Mouse (Mus musculus): ENCODE results near the gene Tmem40.

Gene Tmem40

DNA sequence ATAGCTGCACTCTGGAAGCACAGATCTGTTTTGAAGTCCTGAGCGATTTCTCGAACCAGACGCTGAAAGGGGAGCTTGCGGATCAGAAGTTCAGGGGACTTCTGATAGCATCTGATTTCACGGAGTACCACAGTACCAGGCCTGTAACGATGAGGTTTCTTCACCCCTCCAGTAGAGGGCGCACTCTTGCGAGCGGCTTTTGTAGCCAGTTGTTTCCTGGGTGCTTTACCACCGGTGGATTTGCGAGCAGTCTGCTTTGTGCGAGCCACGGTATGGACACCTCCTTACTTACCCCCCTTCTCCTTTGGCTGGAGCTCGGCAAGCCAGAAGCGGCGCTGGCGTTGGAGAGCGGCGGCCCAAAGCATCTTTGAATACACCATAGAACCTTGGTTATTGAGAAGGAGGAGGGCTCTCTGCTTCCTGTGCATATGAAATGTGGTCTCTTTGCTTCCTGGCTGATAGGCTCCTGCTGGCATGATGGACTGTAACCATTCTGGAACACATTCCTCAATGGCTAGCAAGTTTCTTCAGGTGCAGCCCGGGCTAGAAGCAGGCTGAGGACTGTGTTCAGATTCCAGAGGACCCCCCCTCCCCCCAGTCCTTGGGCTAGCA lies 8.0 kb upstream of the Tmem40 start:
- DNase-seq (ENCODE audit: low spot score) = no peak

DNA sequence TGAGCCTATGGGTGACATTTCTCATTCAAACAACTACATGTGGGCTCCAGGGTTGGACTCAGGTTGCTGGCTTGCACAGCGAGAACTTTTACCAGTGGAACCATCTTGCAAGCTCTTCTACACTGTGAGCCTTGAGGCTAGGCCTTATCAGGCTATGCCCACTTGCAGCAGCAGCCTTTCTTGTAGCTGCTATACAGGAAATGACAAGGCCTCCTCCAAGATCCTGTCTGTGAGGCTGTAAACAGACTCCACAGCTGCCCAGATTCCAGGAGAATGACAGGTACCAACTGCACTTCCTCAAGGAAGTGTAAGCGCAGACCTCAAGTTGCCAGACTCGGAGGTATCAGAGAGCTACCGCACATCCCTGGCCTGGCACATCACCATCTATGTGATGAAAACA lies 6.0 kb upstream of the Tmem40 start:
- DNase-seq (ENCODE audit: low spot score) = no peak

DNA sequence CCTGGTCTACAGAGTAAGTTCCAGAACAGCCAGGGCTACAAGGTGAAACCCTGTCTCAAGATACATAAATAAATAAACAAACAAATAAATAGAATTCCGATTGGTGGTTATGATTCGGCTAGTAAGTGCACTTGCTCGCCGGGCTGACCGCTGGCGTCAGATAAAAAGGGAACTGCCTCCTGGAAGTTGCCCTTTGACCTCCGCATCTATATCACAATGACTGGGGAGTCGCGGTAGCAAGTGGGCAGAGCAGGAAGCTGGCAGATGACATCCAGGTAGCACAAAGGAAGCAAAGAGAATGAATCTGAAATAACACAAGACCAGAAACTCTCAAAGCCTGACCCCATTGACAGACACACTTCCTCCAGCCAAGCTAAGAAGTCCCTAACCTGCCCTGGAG lies 5.1 kb upstream of the Tmem40 start:
- DNase-seq (ENCODE audit: low spot score) = no peak

DNA sequence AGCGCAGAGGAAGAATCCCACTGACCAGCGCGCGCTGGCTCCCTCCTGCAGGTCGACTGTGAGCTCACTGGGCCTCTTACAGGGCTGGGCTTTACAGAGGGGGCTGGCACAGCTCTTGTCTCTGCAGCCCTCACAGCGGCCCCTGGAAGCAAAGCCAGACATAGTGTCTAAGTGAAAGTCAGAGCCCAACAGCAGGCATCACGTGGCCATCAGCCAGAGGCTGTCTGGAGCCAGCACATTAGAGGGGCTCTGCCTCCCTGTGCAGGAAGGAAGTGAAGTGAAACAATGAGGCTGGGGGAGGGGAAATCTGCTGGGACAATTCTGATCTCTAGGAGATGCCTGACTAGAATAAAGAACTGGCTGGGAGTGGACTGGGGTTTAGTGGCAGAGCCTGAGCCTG lies 2.0 kb upstream of the Tmem40 start:
- peak; percentile 20 for DNase-seq (ENCODE audit: low spot score)

DNA sequence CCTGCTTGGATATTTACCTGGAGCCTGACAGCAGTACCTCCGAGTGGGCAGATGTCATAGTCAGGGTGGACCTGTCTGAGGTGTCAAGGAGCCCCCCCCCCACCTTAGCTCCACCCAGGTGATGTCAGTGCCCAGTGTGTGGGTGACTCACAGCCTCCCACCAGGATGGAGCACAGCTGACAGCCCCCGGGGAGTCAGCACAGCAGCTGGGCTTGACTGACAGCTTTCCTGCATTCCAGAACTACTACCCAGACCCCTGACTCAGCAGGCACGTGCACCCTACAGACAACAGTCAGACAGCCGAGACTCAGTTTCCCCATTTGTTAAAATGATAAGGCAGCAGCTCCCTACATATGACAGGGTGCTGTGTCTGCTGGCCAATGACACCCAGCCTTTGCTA lies 1.2 kb downstream of the Tmem40 start:
- DNase-seq (ENCODE audit: low spot score) = no peak

DNA sequence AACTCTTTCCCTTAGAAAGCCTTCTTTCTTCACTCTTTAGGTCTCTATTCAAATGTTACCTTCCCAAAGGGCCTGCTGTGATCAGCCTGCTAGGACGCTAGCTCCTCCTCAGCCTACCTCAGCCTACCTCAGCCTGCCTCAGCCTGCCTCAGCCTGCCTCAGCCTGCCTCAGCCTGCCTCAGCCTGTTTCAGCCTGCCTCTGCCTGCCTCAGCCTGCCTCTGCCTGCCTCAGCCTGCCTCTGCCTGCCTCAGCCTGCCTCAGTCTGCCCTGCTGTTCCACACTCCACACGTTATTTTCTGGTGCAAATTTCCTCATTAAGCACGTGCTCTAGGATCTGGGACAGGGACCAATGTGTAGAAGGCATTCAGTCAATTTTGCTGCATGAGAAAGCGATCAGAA lies 2.1 kb downstream of the Tmem40 start:
- DNase-seq (ENCODE audit: low spot score) = no peak

DNA sequence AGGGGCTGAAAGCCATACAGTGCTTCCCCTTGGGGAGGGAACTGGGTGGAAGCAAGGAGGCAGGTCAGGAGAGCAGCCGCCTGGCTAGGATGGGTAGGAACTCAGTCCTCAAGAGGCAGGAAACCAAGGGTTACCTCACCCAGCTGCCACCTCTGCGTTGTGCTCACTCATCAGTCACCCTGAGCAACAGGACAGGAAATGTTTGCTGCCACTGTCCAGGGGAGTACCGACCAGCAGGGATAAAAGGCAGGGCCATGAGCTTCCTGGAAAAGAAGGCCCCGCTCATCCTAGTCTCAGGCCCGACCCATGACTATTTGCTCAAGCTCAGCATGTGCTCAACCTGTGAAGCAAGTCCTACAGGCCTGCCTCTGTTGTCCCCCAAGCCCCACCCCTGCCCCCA lies 2.7 kb downstream of the Tmem40 start:
- DNase-seq (ENCODE audit: low spot score) = no peak

DNA sequence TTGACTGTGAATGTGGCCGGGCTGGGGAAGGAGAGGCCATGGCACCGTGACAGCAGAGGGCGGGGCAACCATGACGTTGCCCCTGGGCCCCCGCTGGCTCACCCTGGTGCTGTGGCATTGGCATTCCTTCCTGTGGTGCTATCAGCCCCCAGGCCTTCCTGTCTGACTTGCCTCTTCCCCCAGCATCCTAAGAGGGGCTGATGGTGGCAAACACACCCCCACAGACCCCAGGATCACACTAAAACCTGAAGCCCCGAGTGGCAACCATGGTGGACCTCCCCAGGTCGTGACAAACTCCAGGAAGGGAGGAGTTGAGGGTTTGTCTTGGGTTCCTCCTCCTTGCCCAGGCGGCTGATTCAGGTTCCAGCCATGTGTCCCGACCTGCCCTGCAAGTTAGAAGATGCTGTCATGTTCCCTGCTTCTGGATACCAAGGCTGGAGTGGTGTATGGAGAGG lies 3.2 kb downstream of the Tmem40 start:
- no peak for DNase-seq (ENCODE audit: low spot score)

DNA sequence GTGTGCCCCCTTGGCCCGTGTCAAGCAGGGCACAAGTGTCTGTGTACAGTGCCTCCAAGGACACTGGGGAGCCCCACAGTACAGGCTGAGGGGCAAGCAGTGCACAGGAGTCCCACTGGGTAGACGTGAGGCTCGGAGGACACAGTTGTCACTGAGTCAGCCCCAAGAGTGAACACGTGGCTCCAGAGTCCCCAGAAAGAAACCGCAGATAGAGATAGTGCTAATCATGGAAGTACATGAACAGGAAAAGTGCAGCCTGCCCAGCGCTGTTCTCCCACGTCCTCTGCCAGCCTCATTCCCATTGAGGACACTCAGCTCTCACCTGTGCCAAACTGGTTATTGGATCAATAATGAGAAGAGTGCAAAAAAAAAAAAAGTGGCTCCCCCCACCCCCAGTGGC lies 6.7 kb downstream of the Tmem40 start:
- DNase-seq (ENCODE audit: low spot score) = no peak

DNA sequence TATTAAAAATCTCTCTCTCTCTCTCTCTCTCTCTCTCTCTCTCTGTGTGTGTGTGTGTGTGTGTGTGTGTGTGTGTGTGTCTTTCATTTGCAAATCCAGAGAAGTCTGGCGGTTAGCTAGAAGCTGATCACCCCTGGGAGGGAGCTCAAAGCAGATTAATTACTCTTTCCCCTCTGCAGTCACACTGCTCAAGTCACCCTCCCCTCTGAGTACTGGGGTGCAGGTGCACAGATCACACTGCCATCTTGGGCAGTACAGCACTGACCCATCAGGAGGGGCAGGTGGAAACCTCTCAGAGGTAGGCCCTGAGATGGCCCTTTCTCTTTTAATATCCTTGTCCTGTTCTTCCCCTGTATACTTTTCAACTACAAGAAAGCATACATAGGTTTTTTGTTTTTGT lies 15.9 kb downstream of the Tmem40 start:
- no peak for DNase-seq (ENCODE audit: low spot score)

DNA sequence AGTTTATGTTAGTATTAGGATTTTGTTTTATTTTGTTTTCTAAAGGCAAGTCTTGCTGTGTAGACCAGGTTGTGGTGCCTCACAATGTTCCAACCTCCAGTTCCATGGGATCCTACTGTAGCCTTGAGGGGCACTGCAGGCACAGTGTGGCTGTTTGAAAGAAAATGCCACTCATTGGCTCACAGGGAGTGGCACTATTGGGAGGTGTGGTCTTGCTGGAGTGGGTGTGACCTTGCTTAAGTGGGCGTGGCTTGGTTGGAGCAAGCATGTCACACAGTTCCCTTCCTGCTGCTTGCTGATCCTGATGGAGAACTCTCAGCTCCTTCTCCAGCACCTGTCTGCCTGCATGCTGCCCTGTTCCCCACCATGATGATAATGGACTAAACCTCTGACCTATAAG lies 18.6 kb downstream of the Tmem40 start:
- DNase-seq (ENCODE audit: low spot score) = no peak

DNA sequence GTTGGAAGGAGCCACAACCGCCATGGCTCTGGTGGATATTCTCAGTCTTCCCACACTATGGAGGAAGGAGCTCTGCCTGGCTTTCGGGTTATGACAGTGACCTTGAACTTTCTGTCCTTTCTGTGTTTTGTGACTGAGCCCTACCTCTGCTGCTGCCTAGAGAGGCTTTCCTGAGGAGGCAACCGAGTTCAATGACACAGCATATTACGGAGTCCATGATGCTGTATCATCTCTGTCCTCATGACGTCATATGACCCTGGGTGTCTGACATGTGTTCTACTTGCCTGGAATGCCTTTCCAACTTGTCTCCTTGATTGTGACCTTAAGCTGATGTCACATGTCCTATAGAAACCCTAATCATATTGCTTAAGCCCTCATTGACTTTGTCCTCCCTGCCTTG lies 23.2 kb downstream of the Tmem40 start:
- no peak for DNase-seq (ENCODE audit: low spot score)

DNA sequence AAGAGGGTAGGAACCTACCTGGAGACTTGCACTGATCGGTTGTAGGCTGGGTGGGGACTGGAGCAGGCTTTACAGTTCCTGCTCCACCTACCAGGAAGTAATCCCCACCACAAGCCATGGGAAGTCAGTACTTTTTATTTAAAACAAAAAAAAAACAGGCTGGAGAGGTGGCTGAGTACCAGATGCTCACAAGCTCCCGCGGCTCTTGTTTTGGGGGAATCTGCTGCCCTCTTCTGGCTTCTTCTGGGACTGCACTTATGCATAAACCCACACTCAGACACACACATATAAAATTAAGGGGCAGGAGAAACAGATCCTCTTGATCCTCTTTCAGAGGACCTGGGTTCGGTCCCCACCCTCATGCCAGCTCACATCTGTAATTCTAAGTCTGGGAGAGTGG lies 27.3 kb downstream of the Tmem40 start:
- no peak for DNase-seq (ENCODE audit: low spot score)

DNA sequence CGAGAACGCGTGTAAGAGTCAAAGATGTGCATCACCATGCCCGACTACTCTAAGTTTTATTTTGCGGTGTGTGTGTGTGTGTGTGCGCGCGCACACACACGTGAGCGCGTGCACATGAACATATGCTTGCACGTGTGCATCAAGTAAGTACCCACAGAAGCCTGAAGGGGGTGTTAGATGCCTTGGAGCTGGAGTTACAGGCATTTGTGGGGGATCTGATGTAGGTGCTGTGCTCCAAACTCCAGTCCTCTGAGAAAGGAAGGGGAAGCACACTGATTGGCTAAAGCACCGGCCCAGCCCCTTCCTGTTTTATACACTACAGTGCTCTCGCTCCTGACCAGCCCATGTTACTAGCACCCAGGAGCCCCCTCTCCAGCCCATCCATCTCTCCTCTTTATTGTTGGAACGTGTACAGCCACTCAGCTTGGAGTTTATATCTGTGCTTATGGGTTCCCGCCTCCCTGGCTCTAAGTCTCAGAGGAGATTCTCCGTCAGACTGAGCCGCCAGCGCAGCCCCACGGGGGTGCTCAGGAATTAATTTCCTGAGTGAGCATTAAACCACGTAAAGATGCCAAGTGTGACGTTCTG lies 29.8 kb downstream of the Tmem40 start:
- no peak for DNase-seq (ENCODE audit: low spot score)

DNA sequence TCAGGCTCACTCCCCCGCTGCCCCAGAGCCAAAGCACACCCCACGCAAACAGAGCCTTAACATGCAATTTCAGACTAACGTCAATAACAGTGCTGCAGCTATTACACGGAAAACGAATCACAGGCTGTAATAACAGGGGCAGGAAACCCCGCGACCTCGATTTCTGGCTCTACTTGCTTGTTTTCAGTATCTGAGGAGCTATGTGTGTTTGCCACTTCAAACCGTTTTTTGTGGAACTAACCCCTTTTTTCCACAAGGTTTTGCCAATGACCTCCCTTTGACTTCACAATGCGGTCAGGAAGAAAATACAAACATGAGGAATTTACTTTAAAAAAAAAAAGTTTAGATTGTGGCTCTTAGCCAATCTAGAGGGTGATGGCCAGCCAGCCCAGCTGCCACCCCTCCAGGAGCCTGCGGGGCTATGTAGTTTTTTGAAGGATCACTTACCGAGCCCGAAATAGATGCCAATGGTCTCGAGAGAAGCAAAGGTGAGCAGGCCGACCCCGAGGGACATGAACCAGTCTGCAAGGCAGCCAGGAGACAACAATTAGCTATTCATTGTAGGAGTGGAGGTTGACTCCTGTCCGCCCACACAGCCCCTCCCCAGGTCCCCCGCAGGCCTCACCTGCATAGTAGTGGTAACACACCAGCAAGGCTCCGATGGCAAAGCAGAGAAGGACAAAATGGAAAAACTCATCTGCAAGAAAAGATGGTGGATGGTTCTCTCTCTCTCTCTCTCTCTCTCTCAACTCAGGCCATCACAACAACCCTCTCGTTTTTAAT lies 31.5 kb downstream of the Tmem40 start:
- DNase-seq (ENCODE audit: low spot score) = no peak

DNA sequence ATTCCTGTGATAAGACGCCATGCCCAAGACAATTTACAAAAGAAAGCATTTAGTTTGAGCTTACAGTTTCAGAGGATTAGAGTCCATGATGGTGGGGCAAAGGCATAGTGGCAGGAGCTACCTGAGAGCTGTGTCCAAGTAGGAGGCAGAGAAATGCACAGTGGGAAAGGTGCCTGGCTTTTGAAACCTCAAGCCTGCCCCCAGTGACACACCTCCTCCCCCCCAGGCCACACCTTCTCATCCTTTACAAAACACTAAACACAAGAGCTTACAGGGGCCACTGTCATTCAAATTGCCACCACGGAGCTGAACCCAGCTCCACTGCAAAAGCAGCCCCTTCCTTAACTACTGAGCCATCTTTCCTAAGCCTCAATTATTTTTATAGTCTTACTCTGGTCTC lies 34.6 kb downstream of the Tmem40 start:
- no peak for DNase-seq (ENCODE audit: low spot score)

DNA sequence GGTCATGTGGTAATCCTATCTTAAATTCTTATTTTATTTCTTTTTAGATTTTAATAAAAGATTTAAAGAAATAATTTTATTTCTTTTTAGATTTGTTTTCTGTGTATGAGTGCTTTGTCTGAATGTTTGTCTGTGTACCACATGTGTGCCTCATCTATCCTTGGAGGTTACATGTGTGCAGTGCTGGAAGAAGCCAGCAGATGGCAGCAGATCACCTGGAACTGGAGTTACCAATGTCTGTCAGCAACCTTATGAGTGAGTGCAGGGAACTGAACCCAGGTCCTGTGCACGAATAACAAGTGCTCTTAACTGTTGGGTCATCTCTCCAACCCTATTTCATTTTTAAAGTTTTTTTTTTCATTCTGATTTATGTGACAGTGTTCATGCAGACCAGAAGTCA lies 35.1 kb downstream of the Tmem40 start:
- no peak for DNase-seq (ENCODE audit: low spot score)

DNA sequence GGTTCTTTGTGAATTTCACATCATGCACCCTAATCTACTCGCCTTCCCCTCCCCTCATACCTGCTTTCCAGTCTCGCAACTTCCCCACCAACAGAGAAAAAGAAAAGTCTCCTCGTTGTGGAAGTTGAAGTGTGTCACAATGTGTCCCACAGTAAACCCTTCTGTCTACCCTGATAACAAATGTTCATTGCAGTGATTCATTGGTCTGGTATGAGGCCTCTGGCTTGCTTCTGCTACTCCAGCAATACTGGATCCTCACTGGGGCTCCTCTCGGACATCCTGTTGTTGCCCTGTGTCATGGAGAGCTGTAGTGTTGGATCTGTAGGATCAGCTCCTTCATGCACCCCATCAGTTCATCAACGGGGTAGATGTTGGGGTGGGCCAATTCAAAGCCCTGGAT lies 40.0 kb downstream of the Tmem40 start:
- no peak for DNase-seq (ENCODE audit: low spot score)

DNA sequence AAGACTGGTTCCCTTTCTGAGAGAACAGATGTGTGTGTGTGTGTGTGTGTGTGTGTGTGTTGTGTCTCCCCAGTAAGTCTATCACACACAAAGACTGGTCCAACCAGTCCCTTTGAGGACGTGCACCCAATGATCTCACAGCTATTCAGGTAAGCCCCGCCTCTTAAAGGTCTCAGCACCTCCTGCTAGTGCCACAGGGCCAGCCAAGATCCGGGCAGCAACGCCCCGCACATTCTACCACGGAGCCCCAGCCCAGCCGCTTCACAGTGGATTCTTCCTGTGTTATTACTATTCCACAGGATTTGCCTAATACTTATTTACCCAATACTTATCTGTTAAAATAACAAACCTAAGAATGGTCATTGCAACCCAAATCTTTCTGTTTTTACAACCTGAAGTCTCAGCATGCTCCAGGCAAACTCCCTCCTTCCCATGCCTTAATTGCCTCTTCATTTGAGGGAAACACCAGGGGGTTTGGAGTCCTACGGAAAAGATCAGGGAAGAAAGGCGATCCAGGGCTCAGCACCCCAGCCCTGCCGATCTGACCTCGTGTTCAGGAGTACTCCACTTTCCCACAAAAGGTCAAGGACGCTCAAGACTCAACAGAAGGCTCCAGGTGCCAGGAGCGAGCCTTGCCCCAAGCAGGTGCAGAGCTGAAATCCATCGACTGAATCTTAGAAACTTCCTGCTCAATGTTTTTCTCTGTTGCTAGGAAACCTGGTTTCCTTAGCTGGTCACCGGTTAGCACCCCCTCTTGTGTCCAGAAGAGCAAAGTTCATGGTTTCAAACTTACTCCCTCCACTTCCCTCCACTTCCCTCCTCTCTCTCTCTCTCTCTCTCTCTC lies 44.3 kb downstream of the Tmem40 start:
- DNase-seq (ENCODE audit: low spot score) = no peak

DNA sequence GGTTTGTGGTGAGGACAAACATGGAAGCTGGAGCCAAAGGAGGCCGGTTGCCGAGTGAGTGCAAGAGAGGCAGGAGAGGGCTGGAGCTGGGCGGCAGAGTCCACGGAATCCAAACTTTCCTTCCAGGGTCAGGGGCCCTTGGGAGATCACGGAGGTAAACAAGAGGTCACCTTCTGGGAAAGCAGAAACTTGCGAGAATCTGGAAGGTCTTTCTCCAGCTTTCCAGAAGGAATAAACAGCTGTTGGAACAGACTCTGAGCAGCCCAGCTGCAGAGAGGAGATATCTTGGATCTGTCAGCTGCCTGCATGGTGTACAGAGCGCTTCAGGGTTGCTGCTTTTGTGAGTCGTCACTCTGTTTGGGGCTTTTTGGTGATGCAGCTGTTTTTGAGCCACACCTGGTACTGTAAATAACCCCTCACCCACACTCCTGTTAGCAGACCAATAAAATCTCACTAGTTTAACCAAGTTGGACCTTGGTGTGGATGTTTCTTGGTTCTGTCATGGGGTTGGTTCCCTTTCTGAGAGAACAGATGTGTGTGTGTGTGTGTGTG lies 45.0 kb downstream of the Tmem40 start:
- no peak for DNase-seq (ENCODE audit: low spot score)

DNA sequence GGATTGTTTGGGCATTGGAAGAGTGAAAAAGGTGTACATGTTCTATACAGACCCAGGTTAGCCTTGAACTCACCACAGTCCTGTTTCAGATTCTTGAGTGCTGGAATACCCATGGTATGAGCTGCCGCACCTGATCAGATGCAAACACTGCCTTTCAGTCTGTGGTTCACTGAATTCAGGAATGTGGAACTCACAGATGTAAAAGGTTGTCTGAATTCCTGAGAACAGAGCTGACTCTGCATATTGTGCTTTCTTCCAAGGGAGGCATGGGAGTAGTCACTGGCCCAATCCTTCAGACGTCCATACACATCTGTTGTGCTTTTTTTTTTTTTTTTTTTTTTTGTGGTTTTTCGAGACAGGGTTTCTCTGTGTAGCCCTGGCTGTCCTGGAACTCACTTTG lies 50.9 kb downstream of the Tmem40 start:
- DNase-seq (ENCODE audit: low spot score) = no peak

DNA sequence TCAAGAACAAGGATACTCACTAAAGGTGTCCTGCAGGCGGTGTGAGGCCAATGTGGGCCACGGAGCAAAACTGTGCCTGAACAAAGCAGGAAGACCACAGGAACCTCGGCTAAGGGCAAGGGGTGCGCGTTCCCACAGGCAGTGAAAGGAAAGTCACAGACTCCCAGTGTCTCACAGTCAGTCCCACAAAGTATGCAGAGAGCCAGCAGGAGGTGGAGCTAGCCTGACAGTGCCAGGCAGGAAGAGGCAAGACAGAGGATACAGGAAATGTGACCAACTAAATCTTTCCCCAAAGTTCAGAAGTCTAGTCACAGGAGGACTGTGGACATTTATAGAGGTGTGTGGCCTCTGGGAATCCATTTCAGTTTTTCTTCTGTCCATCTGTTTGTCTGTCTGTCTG lies 59.3 kb downstream of the Tmem40 start:
- DNase-seq (ENCODE audit: low spot score) = no peak
